Mouse (Mus musculus) R1 (cell line): ENCODE measurements around the gene Pak6.

Source experiments
- DNase-seq: peaks from one replicate; pipeline ENCODE4 v3.0.0-alpha.2; 2018; ENCODE audit warnings: low read depth, low spot score

Pak6 gene

GRCm38 (mm10) chr2:118664975-118665516 lies 1.9 kb downstream of the Pak6 start:
- DNase-seq = no peak

- DNase-seq = no peak
Observed at GRCm38 (mm10) chr2:118665616-118666015, 2.5 kb downstream of the Pak6 start.

- no peak for DNase-seq
Observed at GRCm38 (mm10) chr2:118667181-118667580, 4.1 kb downstream of the Pak6 start.

GRCm38 (mm10) chr2:118669245-118669644 lies 6.1 kb downstream of the Pak6 start:
- DNase-seq = no peak

- DNase-seq = no peak
Observed at GRCm38 (mm10) chr2:118669785-118670184, 6.7 kb downstream of the Pak6 start.

- no peak for DNase-seq
Observed at GRCm38 (mm10) chr2:118671728-118672127, 8.6 kb downstream of the Pak6 start.

GRCm38 (mm10) chr2:118673686-118674465 lies 10.8 kb downstream of the Pak6 start:
- peak; percentile 66 for DNase-seq

GRCm38 (mm10) chr2:118674500-118674899 lies 11.4 kb downstream of the Pak6 start:
- DNase-seq = peak; percentile 54

GRCm38 (mm10) chr2:118676839-118677741 lies 14.0 kb downstream of the Pak6 start:
- peak; percentile 78 for DNase-seq

- peak; percentile 34 for DNase-seq
Observed at GRCm38 (mm10) chr2:118677817-118678216, 14.7 kb downstream of the Pak6 start.

GRCm38 (mm10) chr2:118679577-118679976 lies 16.5 kb downstream of the Pak6 start:
- no peak for DNase-seq

GRCm38 (mm10) chr2:118680926-118681325 lies 17.8 kb downstream of the Pak6 start:
- DNase-seq = no peak

- DNase-seq = no peak
Observed at GRCm38 (mm10) chr2:118682544-118683260, 19.6 kb downstream of the Pak6 start.

GRCm38 (mm10) chr2:118685088-118685487 lies 22.0 kb downstream of the Pak6 start:
- no peak for DNase-seq

- no peak for DNase-seq
Observed at GRCm38 (mm10) chr2:118686693-118687092, 23.6 kb downstream of the Pak6 start.

- DNase-seq = no peak
Observed at GRCm38 (mm10) chr2:118687791-118688190, 24.7 kb downstream of the Pak6 start.

- DNase-seq = no peak
Observed at GRCm38 (mm10) chr2:118689875-118690274, 26.8 kb downstream of the Pak6 start.

GRCm38 (mm10) chr2:118693370-118693966 lies 30.4 kb downstream of the Pak6 start:
- DNase-seq = no peak

GRCm38 (mm10) chr2:118695677-118696232 lies 32.7 kb downstream of the Pak6 start:
- DNase-seq = peak; percentile 85

- no peak for DNase-seq
Observed at GRCm38 (mm10) chr2:118696451-118697308, 33.6 kb downstream of the Pak6 start.
